Mouse (Mus musculus) lung, postnatal 25 days (tissue): ENCODE results near the gene Mef2b.

Source experiments
- DNase-seq: peaks from one replicate; pipeline ENCODE4 v3.0.0; 2022; ENCODE audit warnings: low spot score

Gene Mef2b

GRCm38 (mm10) chr8:70139026-70139857, at the start of gene Mef2b, which contains the start of the genes Rfxank and Borcs8:
Gene Mef2b (plus strand): TSS chr8:70139711.
Gene Rfxank (minus strand): TSS chr8:70139154.
Gene Borcs8 (plus strand): TSS chr8:70139499.
- peak; percentile 99 for DNase-seq

DNA sequence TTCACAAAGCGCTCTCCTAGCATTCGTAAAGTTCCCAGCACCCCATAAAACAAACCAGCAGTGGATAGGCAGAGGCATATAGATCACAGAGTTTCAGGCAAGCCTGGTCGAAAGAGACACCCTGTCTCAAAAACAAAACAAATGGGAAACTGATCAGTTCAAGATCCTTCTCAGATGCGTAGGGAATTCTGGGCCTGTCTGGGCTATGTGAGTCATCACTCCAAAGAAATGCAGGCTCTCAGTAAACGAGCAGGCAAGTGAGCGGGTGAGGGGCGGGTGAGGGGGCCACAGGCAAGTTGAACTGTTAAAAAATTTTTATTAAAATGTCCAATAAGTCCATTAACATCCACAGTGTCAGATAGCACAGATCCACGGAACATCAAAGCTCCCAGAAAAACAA, 46.7 kb upstream of the Mef2b start:
- DNase-seq, result no peak

GRCm38 (mm10) chr8:70099276-70099675, 40.2 kb upstream of the Mef2b start:
- no peak for DNase-seq

- no peak for DNase-seq
These were observed 39.3 kb upstream of the Mef2b start for GRCm38 (mm10) chr8:70100241-70100640.

GRCm38 (mm10) chr8:70104506-70104905, 35.0 kb upstream of the Mef2b start:
- DNase-seq, result peak; percentile 18

DNA sequence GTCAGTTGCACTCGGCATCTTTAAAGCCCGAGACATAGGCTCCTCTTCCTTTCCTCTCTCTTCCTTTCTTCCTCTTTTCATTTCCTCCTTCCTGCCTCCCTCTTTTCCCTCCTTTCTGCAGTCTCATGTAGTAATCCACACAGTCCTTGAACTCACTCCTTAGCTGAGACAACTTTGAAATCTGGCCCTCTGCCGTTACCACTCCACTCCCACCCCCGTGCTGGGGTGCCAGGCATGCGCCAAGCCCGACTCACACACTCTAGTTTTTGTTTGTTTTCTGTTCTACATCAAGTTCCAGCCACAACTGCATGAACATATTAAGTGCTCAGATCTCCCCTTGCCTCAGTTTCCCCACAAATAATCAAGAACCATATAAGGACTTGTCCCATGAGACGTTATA, 34.6 kb upstream of the Mef2b start:
- no peak for DNase-seq

GRCm38 (mm10) chr8:70110451-70110850, 29.1 kb upstream of the Mef2b start:
- no peak for DNase-seq

- no peak for DNase-seq
These were observed 28.2 kb upstream of the Mef2b start for GRCm38 (mm10) chr8:70111192-70111795.

DNA sequence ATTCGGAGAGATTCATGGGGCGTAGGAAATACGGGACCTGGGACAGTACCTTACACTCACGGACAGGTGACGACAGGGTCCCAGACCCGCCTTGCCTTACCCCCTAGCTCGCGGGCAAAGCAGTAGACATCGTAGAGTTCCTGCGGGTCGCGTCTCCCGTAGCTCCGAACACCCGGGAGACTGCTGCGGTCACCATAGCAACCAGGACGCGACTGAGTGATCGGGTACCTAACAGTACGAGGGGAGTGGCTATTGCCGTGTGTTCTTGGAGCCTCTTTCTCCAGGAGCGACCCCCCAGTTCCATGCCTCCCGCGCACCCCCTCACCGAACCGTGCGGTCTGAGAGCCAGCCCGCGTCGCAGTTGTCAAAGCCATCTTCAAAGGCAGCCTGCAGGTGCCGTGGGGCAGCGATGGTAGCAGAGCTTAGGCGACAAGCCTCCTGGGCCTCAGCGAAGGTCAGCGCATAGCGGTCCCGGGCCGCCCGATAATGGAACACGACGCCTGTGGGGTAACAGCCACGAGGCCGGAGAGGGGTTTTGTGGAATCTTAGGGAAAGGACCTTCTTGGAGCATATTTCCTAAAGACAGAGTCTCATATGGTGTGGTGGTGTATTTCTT, 27.0 kb upstream of the Mef2b start:
- no peak for DNase-seq

DNA sequence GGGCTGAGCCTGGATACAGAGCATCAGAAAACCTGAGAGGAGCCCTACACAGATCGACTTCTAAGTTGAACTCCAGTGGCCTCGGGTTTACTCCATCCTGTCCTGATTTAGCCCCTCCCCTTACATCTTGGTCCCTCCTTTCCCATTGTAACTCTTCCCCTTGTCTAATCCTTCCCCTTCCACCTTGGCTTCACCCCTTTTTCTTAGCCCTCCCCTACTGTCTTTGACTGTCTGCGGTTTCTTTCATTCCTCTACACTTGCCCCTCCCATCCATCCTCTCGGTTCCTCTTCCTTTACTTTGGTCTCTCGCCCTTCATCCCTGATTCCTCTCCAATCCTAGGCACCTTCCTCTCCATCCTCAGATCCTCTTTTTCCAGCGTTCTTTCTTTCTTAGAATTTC, 25.0 kb upstream of the Mef2b start:
- DNase-seq, result no peak

GRCm38 (mm10) chr8:70114892-70115291, 24.6 kb upstream of the Mef2b start:
- no peak for DNase-seq

GRCm38 (mm10) chr8:70117611-70118010, 21.9 kb upstream of the Mef2b start:
- no peak for DNase-seq

GRCm38 (mm10) chr8:70118726-70119700, 20.5 kb upstream of the Mef2b start:
- no peak for DNase-seq

DNA sequence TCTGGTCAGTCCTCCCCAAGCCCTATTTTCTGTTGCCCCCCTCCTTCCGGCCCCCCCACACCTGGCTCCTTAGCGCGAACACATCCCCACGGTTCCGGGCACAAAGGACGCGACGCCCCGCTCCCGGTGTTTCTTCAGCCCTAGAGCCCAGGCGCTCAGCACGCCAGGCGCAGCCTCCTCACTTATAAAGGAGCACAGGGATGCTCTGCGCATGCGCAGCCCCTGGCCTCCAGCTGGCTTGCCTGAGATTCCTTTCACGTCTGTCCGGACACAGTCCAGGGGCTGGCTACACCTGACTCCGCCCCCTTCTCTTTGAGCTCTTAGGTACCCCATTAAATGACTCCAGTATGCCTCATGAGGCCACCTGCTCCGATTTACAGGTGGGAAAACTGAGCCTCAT, 18.8 kb upstream of the Mef2b start, which contains the start of gene Ncan:
Gene Ncan, minus strand, starts transcription at position 207 of the 400 bp plus-strand sequence.
- DNase-seq, result no peak

DNA sequence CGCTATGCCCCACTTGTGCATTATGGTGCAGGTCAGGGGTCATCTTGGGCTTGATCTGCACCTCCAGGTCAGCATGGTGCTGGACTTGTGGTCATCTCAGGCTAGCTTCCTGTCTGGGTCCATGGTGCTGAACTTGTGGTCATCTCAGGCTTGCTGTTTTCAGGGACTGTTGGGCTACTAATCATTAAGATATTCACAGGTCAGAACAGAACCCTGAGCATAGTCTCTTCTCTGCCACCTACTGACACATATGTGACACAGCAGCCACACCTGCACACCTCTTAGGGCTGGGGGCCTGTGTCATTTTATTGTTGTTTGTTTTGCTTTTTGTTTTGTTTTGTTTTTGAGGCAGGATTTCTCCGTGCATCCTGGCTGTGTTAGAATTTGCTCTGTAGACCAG, 16.6 kb upstream of the Mef2b start:
- no peak for DNase-seq

DNA sequence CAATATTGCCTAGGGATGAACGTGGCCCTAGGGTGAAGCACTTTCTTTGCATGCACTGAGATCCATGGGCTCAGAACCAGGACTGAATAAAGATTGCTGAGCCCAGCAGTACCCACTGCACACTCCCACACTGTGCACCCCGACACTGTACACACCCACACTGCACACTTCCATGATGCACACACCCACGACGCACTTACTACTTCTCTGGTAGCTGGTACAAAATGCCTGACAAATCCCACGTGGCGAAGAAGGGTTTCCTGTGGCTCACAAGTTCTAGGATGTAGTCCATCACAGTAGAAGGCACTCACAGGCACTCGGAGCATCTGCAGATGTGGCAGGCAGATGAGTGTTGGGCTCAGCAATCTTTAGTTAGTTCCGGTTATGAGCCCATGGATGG, 14.5 kb upstream of the Mef2b start:
- DNase-seq, result no peak

DNA sequence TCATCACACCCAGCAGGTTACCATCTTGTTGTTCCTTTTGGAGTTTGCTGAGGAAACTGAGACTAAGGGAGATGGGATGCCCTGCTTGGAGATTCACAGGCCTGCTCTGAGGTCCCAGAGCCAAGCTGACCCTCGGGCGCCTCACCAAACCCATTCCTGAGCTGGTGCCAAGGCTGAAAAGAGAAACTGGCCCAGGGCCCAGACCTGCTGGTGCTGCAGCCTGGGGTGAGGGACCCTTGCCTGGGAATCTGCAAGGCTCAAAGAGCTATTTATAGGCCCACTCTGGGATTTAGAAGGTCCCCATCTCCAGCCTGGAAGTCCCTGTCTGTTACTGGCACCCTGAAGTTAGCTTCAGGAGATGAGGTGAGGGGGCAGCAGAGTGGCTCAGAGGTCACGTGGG, 11.1 kb upstream of the Mef2b start:
- no peak for DNase-seq

DNA sequence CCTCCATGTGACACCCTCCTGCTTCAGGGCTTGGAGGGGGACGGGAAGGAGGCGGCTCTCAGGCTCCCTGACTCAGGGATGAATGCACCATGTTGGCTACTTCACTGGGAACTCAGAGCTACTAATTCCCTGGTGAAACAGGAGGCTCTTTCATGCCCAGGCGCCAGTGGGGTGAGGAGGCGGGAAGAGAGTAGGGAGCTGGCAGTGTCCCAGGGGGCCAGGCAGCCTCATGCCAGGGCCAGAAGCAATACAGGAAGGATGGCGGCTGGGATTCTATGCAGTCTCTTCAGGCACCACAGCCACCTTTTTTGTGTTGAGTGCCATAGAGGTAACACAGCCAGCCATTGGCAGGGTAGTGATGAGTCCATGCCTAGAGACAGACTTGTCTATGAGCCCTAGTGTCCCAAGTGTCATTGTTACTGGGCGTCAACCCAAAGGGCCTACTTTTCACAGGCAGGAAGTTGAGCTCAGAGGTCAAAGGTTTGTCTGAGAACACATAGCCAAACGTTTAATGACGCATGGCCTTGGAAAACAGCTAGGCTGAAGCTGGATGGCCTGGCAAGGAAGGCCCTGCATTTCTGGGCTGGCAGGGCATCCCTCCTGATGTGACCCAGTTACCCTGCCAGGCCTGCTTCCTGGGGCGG, 10.1 kb upstream of the Mef2b start:
- peak; percentile 21 for DNase-seq

DNA sequence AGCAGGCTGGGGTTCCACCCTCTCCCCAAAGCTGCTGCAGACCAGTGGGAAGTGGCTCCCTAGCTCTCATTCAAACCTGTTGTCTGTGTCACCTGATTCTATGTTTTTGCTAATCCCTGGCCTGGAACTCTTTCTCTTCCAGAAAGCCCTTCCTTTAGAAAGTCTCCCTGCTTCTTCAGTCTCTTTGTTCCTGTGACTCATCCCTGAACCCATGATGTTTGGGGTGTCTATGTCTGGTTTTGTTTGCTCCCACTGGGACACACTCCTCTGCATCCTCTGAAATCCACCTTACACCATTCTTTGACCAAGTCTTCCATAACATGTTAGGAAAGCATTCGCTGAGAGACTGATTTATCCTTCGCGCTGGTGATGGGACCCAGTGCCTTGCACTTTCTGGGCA, 9.4 kb upstream of the Mef2b start:
- DNase-seq, result no peak

DNA sequence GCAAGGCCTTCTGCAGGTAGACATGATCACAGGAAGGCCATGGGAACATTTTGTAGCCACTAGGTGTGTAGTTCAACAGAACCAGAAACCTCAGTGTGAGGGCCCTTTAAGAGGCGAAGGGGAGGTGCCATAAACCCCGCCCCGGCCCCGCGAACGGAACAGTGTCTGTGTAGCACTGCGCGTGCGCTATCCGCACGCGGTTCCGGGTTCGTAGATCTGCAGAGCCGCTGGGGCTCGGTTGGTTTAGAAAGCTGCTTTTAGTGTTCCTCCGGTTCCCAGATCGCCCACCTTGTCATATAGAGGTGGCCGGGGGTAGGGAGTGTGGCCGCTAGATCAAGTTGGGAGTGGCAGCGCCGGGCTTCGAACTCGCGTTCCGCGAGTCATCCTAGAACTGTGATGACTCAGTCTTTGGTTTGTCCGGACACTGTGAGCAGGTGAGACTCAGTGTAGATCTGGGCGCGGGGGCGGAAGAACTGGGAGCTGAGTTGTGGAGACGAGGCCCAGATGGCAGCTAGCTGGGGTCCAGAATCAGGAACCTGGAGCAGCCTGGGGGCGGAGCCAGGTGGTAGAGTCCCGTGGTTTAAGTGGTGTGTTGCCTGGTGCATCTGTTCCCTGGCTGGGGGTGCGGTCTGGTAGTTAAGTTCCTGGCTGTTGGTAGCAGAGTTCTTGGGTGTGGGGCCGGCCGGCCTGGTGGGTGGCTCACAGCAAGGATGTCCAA, 8.2 kb upstream of the Mef2b start, which contains the start of gene Nr2c2ap:
Gene Nr2c2ap, plus strand, starts transcription at position 168 of the 718 bp plus-strand sequence.
- peak; percentile 87 for DNase-seq

GRCm38 (mm10) chr8:70134086-70134485, 5.4 kb upstream of the Mef2b start:
- no peak for DNase-seq
